Mouse (Mus musculus) gastrocnemius, postnatal 4 days (tissue): ENCODE measurements around the gene Smad5. TPM values are rescaled to one million over a fixed set of nuclear protein-coding genes. Genes with fewer than 3 reads are reported as not detected.
A peak's percentile ranks its signal among the peaks of the same experiment; 100 is the strongest.

Experiments
- DNase-seq, 2 experiments: peaks; one replicate each; pipeline ENCODE4 v3.0.0; 2021 to 2022; ENCODE audit warnings: low spot score in 2 of 2, mixed read lengths in 2 of 2
- total RNA-seq, 2 experiments: library from RNA; stranded (reverse); gene quantifications; 2 replicates each; pipeline ENCODE4 v1.2.3; 2021

The Smad5 gene
- total RNA-seq, 2 experiments from 2014 or later, result 47.6 to 52.3 TPM

GRCm38 (mm10) chr13:56700981-56701380, 1.8 kb upstream of the Smad5 start:
- DNase-seq, result no peak

GRCm38 (mm10) chr13:56701924-56702323, 886 bp upstream of the Smad5 start:
- DNase-seq, result no peak

DNA sequence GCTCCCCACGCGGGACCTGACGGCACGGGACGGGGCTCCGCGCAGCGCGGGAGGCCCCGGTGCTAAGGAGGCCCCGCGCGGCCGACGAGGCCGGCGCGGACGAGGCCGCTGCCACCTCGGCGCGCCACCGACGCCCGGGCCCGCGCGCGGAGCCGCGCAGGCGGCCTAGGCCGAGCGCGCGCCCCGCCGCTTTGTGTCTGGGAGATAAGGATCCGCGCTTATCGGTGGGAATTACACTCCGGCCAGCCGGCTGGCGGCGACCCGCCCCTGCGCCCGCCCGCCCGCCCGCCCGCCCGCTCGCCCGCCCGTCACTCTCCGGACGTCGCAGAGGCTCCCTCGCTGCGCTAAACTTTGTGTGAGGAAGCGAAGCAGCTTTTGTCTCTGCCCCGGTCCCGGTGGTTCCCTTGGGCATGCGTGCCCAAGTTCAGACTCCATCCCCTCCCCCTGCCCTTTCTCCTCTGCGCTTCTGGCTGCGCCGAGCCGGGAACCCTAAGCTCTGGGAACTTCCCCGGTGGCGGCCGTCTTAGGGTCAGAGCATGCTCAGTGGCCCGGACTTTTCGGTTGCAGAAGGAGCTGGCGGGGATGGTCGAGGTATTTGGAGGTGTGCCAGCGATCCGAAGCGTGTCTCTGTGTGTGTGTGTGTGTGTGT, 536 bp downstream of the Smad5 start:
- peak; percentile 45 to 69 for DNase-seq

DNA sequence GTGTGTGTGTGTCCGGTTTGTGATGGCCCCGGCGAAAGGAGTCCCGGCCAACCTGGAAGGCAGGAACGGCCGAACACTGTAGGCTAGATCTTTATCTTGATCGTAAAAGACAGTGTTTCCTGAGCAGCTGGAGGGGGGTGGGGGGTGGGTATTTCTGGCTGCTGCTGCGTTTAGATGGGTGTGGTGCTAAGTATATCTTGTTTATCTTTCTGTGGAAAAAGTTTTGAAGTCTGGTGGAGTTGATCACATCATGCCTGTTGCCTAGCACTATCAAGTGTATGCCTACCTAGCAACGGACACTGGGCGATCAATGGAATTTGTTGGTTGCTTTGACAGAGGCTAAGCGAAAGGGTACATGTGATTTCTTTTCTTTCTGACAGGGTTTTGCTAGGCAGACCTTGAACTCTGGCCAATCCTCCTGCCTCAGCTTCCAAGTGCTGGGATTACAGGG, 1.1 kb downstream of the Smad5 start:
- DNase-seq, result no peak

- DNase-seq, result no peak
These were observed 1.8 kb downstream of the Smad5 start for GRCm38 (mm10) chr13:56704596-56704995.

GRCm38 (mm10) chr13:56707111-56707510, 4.3 kb downstream of the Smad5 start:
- DNase-seq, result no peak

GRCm38 (mm10) chr13:56707606-56708005, 4.8 kb downstream of the Smad5 start:
- no peak for DNase-seq

DNA sequence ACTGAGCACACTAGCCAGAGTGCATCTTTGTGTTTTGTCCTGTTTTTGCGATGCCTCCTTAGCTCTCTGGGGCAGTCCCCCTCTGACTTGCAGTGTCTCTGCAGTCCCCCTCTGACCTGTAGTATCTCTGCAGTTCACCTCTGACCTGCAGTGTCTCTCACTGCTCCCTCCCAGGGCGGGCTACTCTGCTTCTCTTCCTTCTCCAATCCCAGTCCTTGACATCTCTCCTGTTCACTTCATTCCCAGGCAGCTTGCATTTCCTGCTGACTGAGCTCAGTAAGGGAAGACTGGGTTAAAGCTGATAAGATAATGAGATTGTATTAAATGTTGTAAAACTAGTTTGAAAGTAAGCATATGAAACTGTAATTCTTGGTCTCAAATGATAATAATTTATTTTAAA, 7.8 kb downstream of the Smad5 start:
- DNase-seq, result no peak

DNA sequence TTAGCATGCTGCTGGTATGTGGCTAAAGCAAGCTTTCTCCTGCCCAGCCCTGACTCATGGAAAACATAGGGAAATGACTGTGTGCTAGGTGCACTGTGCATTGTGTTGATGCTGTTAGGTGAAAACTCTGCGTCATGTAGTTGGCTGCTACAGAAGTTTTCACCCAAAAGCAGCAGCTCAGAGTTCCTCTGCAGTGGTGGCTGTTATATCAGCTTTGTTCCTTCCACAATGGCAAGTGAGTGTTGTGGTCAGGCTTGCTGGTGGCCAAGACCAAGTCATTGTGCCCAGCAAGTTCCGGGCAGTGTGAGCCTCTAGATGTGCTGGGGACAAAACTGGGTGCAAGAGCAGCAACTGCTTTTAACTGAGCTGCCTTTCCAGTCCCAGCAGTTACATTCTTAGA, 9.4 kb downstream of the Smad5 start:
- DNase-seq, result no peak

GRCm38 (mm10) chr13:56726551-56726950, 23.7 kb downstream of the Smad5 start:
- DNase-seq, result no peak

GRCm38 (mm10) chr13:56729046-56729445, 26.2 kb downstream of the Smad5 start:
- DNase-seq, result no peak

GRCm38 (mm10) chr13:56734617-56735016, 31.8 kb downstream of the Smad5 start:
- no peak for DNase-seq

DNA sequence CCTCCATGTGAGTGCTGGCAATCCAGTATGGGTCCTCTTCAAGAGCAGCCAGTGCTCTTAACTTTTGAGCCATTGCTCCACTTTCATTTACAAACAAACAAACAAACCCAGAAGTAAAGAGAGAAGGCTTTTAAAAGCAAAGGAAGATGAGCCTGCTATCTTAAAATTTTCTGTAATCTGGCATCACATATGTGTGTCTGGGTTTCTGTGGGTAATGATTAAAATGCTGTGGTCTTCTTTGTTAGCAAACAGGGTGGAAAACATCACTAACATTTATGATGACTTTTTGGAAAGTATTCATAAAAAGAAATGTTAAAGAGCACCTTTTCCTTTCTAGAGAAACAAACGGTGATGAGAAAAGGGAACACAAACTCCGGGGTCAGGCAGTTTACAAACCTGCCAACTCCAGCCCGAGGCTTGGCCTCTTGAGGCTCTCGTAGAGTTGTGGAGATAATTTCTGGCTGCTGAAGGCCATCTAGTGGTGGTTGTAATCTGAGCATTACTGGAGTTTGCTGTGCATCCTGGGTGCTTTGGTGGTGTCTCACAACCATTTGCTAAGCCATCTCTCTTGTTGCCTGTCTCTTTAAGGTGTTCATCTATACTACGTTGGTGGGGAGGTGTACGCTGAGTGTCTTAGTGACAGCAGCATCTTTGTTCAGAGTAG, 32.5 kb downstream of the Smad5 start:
- peak in 1 of 2 experiments; percentile 23 for DNase-seq

GRCm38 (mm10) chr13:56739556-56739955, 36.7 kb downstream of the Smad5 start:
- no peak for DNase-seq

DNA sequence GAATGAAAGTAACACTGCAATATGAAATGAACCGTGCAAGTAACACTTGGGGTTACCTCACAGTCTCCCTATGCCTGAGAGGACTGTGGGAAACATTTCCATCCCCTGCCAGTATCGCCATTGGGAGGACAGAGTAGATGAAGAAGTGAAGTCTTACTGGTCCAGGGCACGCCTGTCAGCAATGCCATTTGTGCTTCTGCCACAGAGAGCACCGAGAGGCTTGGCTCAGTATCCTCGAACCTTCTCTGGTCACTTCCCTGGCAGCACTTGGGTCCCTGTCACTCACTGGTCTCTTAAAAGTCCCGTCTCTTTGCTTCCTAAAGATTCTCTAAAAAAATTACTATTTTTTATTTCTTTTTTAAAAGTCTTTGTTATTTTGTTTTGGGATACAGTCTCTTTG, 37.7 kb downstream of the Smad5 start:
- DNase-seq, result no peak

GRCm38 (mm10) chr13:56741691-56742090, 38.9 kb downstream of the Smad5 start:
- no peak for DNase-seq

GRCm38 (mm10) chr13:56742325-56742901, 39.6 kb downstream of the Smad5 start:
- no peak for DNase-seq

- no peak for DNase-seq
These were observed 44.1 kb downstream of the Smad5 start for GRCm38 (mm10) chr13:56746739-56747532.

DNA sequence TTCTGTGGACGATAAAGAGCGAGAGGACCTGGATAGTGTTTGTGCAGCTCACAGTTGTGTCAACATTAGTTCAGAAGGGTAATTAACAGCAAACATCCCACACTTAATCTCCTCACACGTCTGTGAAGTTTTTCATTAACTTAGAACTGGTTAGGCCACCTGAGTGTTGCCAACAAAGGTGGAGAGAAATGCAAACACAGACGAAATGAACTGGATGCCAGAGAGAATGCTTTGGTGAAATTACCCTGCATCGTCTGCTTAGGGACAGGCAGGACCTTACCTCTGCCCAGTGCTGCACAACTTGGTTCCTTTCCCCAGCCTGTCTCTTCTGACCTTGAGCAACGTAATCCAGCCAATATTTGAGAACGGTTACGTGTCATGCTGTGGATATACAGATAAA, 44.7 kb downstream of the Smad5 start:
- no peak for DNase-seq

- no peak for DNase-seq
These were observed 46.6 kb downstream of the Smad5 start for GRCm38 (mm10) chr13:56749377-56749776.

DNA sequence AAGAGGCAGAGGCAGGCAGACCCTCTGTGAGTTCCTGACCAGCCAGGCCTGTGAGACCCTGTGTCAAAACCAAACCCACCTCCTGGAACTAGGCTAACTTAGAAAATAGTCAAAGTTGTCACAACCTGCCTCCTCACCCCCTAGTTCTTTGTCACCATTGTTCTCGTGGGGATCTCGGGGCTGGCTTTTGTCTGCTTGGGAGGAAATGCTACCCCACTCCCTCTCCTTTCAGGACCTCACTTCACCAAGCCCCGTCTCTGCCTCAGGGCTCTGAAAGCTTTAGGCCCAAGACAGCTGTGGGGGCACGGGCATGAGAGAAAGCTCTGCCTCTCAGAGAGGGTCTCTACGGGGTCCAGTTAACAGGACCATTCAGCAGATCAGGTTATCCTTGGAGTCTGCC, 49.0 kb downstream of the Smad5 start:
- DNase-seq, result no peak
